Mouse (Mus musculus) C2C12 (cell line): ENCODE results near the gene Vmn1r193. TPM values are rescaled to one million over a fixed set of nuclear protein-coding genes. Genes with fewer than 3 reads are reported as not detected.
"Not testable (repeated sequence)": the region's sequence is repeated elsewhere in the genome, so short reads cannot be mapped to it uniquely, and the experiment has no call there.

Experiments used
- H3K27me3 ChIP-seq: one replicate; pipeline ENCODE4 v1.6.1; 2011; ENCODE audit not compliant: control insufficient read depth, insufficient read depth, insufficient read length
- H3K36me3 ChIP-seq: one replicate; pipeline ENCODE4 v1.6.1; 2011; ENCODE audit not compliant: control insufficient read depth, insufficient read depth
- H3K4me3 ChIP-seq: one replicate; pipeline ENCODE4 v1.5.1; 2011; ENCODE audit warnings: mild to moderate bottlenecking, control low read depth; ENCODE audit not compliant: poor library complexity, insufficient read depth, severe bottlenecking
- H3K79me2 ChIP-seq: one replicate; pipeline ENCODE4 v1.6.1; 2011; ENCODE audit not compliant: control insufficient read depth, insufficient read depth
- H3K79me3 ChIP-seq: one replicate; pipeline ENCODE4 v1.6.1; 2011; ENCODE audit warnings: low read depth, control low read depth
- H3ac ChIP-seq: one replicate; pipeline ENCODE3; 2011; ENCODE audit warnings: low read depth; ENCODE audit not compliant: control insufficient read depth, insufficient read length
- CEBPB ChIP-seq: IDR thresholded peaks from one replicate; pipeline ENCODE4 v1.6.1; 2011; ENCODE audit warnings: low read depth, mild to moderate bottlenecking, control low read depth, moderate library complexity
- CTCF ChIP-seq: IDR thresholded peaks from one replicate; pipeline ENCODE4 v1.5.1; 2011; ENCODE audit not compliant: control insufficient read depth, insufficient read depth, insufficient read length
- FOSL1 ChIP-seq: IDR thresholded peaks from one replicate; pipeline ENCODE4 v1.8.0; 2011; ENCODE audit warnings: mild to moderate bottlenecking, low read length; ENCODE audit not compliant: poor library complexity, insufficient read depth, severe bottlenecking
- MAX ChIP-seq: IDR thresholded peaks from one replicate; pipeline ENCODE4 v1.6.1; 2011; ENCODE audit warnings: mild to moderate bottlenecking, control low read depth
- MYOD1 ChIP-seq: IDR thresholded peaks from one replicate; pipeline ENCODE4 v1.6.1; 2011; ENCODE audit warnings: low read depth; ENCODE audit not compliant: control insufficient read depth, insufficient read length
- MYOG ChIP-seq: IDR thresholded peaks from one replicate; pipeline ENCODE4 v1.6.1; 2011; ENCODE audit not compliant: control insufficient read depth, insufficient read length; ENCODE audit errors: extremely low read depth
- USF1 ChIP-seq: IDR thresholded peaks from one replicate; pipeline ENCODE4 v1.6.1; 2011; ENCODE audit warnings: low read depth, mild to moderate bottlenecking, control low read depth, moderate library complexity
- long read RNA-seq, 2 experiments: library from polyadenylated mRNA; unstranded; transcript quantifications; one replicate each; pipeline ENCODE4 v2.0.0; 2019 to 2020
- polyA plus RNA-seq: library from polyadenylated mRNA; unstranded; fragments of >200 nt; fragmentation: generic; extraction: Trizol; gene quantifications from one replicate; pipeline ENCODE4 v1.2.1, GENCODE M21; 2012; ENCODE audit warnings: missing spikeins

The Vmn1r193 gene
- not detected for polyA plus RNA-seq
- long read RNA-seq, experiment 1 = 0 reads
- long read RNA-seq, experiment 2 = 0 reads

- H3K79me2 ChIP-seq, H3K27me3 ChIP-seq, H3K36me3 ChIP-seq, H3K4me3 ChIP-seq, H3K79me3 ChIP-seq, H3ac ChIP-seq: not testable (repeated sequence)
These were observed at the start of gene Vmn1r193 for GRCm38 (mm10) chr13:22223060-22223459. Vmn1r193 (minus strand) TSS chr13:22223160.

GRCm38 (mm10) chr13:22271721-22272120 lies 48.8 kb upstream of the Vmn1r193 start:
- no peaks in the 10 kb centered on the region for H3K27me3 ChIP-seq
- no peak overlapping the region for H3K4me3 ChIP-seq
- no peaks in the 10 kb centered on the region for H3K36me3 ChIP-seq
- no peaks in the 10 kb centered on the region for H3K79me3 ChIP-seq
- TF ChIP-seq CTCF = no peak
- no peak for TF ChIP-seq FOSL1
- no peak for TF ChIP-seq MYOD1
- TF ChIP-seq MAX = no peak
- no peak for TF ChIP-seq MYOG
- TF ChIP-seq CEBPB = no peak
- no peak for TF ChIP-seq USF1
- H3ac ChIP-seq = no peak overlapping the region
- H3K79me2 ChIP-seq = no peaks in the 10 kb centered on the region

- not testable (repeated sequence) for H3K79me3 ChIP-seq, H3K27me3 ChIP-seq, H3K4me3 ChIP-seq, H3K79me2 ChIP-seq, H3K36me3 ChIP-seq, H3ac ChIP-seq
These were observed 47.3 kb upstream of the Vmn1r193 start, which contains the start of gene Vmn1r195 for GRCm38 (mm10) chr13:22270222-22270621. Vmn1r195 (plus strand) TSS chr13:22270522.

GRCm38 (mm10) chr13:22243915-22244314 lies 21.0 kb upstream of the Vmn1r193 start, which contains the start of gene Vmn1r194:
Vmn1r194 (plus strand) TSS chr13:22244215.
- TF ChIP-seq USF1 = no peak
- TF ChIP-seq MYOD1 = no peak
- no peak for TF ChIP-seq MAX
- TF ChIP-seq CEBPB = no peak
- TF ChIP-seq MYOG = no peak
- no peak for TF ChIP-seq FOSL1
- TF ChIP-seq CTCF = no peak
- no peak within 1 kb of the TSS for H3K4me3 ChIP-seq
- H3K27me3 ChIP-seq = no peaks in the 10 kb centered on the region
- no peaks in the 10 kb centered on the region for H3K79me3 ChIP-seq
- no peaks in the 10 kb centered on the region for H3K36me3 ChIP-seq
- H3K79me2 ChIP-seq = no peaks in the 10 kb centered on the region
- H3ac ChIP-seq = no peak within 1 kb of the TSS

- not testable (repeated sequence) for H3K36me3 ChIP-seq, H3K4me3 ChIP-seq, H3K79me2 ChIP-seq, H3K79me3 ChIP-seq, H3K27me3 ChIP-seq, H3ac ChIP-seq
These were observed 30.2 kb downstream of the Vmn1r193 start for GRCm38 (mm10) chr13:22192756-22193155.

- no peaks in the 10 kb centered on the region for H3K79me3 ChIP-seq
These were observed 31.9 kb downstream of the Vmn1r193 start, which contains the start of gene Vmn1r192 for GRCm38 (mm10) chr13:22191041-22191440. Vmn1r192 (minus strand) TSS chr13:22191141.

GRCm38 (mm10) chr13:22190385-22190784 lies 32.6 kb downstream of the Vmn1r193 start:
- Histone ChIP-seq H3K79me3 (no peaks in the 10 kb centered on the region), H3K4me3 (no peak overlapping the region), H3ac (no peak overlapping the region), H3K27me3 (no peaks in the 10 kb centered on the region), H3K36me3 (no peaks in the 10 kb centered on the region), H3K79me2 (no peaks in the 10 kb centered on the region)
- TF ChIP-seq CEBPB = no peak
- TF ChIP-seq MAX = no peak
- no peak for TF ChIP-seq MYOD1
- no peak for TF ChIP-seq USF1
- no peak for TF ChIP-seq CTCF
- no peak for TF ChIP-seq FOSL1
- no peak for TF ChIP-seq MYOG

More at GRCm38 (mm10) chr13:22191041-22191440, 31.9 kb downstream of the Vmn1r193 start, which contains the start of gene Vmn1r192:
- H3K79me2 ChIP-seq = no peaks in the 10 kb centered on the region
- no peak within 1 kb of the TSS for H3ac ChIP-seq
- no peak within 1 kb of the TSS for H3K4me3 ChIP-seq
- no peaks in the 10 kb centered on the region for H3K36me3 ChIP-seq
- TF ChIP-seq MYOD1 = no peak
- TF ChIP-seq CEBPB = no peak
- no peak for TF ChIP-seq CTCF
- no peak for TF ChIP-seq MAX
- no peak for TF ChIP-seq MYOG
- TF ChIP-seq FOSL1 = no peak
- TF ChIP-seq USF1 = no peak
- H3K27me3 ChIP-seq = no peaks in the 10 kb centered on the region
